Mouse (Mus musculus) ES-Bruce4 (cell line): ENCODE data around the gene Pdik1l.

Source experiments
- CTCF ChIP-seq: IDR thresholded peaks from one replicate; pipeline ENCODE4 v1.8.1; 2011; ENCODE audit warnings: low read depth, low read length
- POLR2A ChIP-seq: IDR thresholded peaks from one replicate; pipeline ENCODE4 v1.8.1; 2011; ENCODE audit warnings: low read length; ENCODE audit not compliant: insufficient read depth

- TF ChIP-seq CTCF (no peak), POLR2A (no peak)
Measured at GRCm38 (mm10) chr4:134227194-134227593, 60.5 kb downstream of the Pdik1l start, which contains the start of gene Catsper4.
